Mouse (Mus musculus) myocyte (in vitro differentiated cells): ENCODE measurements around the gene Copa. TPM values are rescaled to one million over a fixed set of nuclear protein-coding genes. Genes with fewer than 3 reads are reported as not detected.

ENCODE experiments used
- H3K27me3 ChIP-seq: one replicate; pipeline ENCODE4 v1.6.1; 2011; ENCODE audit not compliant: control insufficient read depth, insufficient read depth, insufficient read length
- H3K36me3 ChIP-seq: one replicate; pipeline ENCODE4 v1.6.1; 2011; ENCODE audit not compliant: control insufficient read depth, insufficient read depth
- H3K4me2 ChIP-seq: one replicate; pipeline ENCODE4 v1.6.1; 2011; ENCODE audit warnings: low read depth, control low read depth
- H3K4me3 ChIP-seq: one replicate; pipeline ENCODE4 v1.5.1; 2011; ENCODE audit warnings: mild to moderate bottlenecking, control low read depth, moderate library complexity
- H3K79me2 ChIP-seq: one replicate; pipeline ENCODE4 v1.6.1; 2011; ENCODE audit not compliant: control insufficient read depth, insufficient read depth
- H3ac ChIP-seq: one replicate; pipeline ENCODE4 v1.6.1; 2011; ENCODE audit not compliant: control insufficient read depth, insufficient read length
- CEBPB ChIP-seq: IDR thresholded peaks from 2 replicates; pipeline ENCODE4 v1.6.1; 2011; ENCODE audit warnings: mild to moderate bottlenecking, moderate library complexity; ENCODE audit not compliant: poor library complexity, insufficient read depth, severe bottlenecking
- E2F4 ChIP-seq: IDR thresholded peaks from one replicate; pipeline ENCODE4 v1.6.1; 2011; ENCODE audit warnings: mild to moderate bottlenecking, control low read depth, moderate library complexity; ENCODE audit not compliant: insufficient read depth
- MAX ChIP-seq: IDR thresholded peaks from one replicate; pipeline ENCODE4 v1.6.1; 2011; ENCODE audit warnings: low read depth, mild to moderate bottlenecking, control low read depth
- MYOD1 ChIP-seq, 3 experiments: IDR thresholded peaks; one replicate each; pipeline ENCODE4 v1.6.1; 2011; ENCODE audit warnings: control low read depth in 2 of 3, low read depth in 2 of 3, mild to moderate bottlenecking in 2 of 3, moderate library complexity in 1 of 3; ENCODE audit not compliant: insufficient read length in 2 of 3, control insufficient read depth in 1 of 3
- MYOG ChIP-seq, 3 experiments: IDR thresholded peaks; one replicate each; pipeline ENCODE4 v1.6.1; 2011; ENCODE audit warnings: control low read depth in 2 of 3, low read depth in 2 of 3, mild to moderate bottlenecking in 2 of 3; ENCODE audit not compliant: insufficient read length in 2 of 3, control insufficient read depth in 1 of 3, insufficient read depth in 1 of 3
- POLR2A ChIP-seq: IDR thresholded peaks from one replicate; pipeline ENCODE4 v1.6.1; 2011; ENCODE audit warnings: low read depth, mild to moderate bottlenecking, control low read depth, moderate library complexity; ENCODE audit not compliant: insufficient read length
- POLR2AphosphoS2 ChIP-seq: IDR thresholded peaks from one replicate; pipeline ENCODE4 v1.6.1; 2011; ENCODE audit warnings: low read depth, control low read depth; ENCODE audit not compliant: insufficient read length
- REST ChIP-seq: IDR thresholded peaks from one replicate; pipeline ENCODE4 v1.6.1; 2011; ENCODE audit warnings: mild to moderate bottlenecking, control low read depth, moderate library complexity; ENCODE audit not compliant: insufficient read depth, insufficient read length
- SRF ChIP-seq: IDR thresholded peaks from one replicate; pipeline ENCODE4 v1.6.1; 2011; ENCODE audit warnings: low read depth; ENCODE audit not compliant: control insufficient read depth, insufficient read length
- TCF12 ChIP-seq: IDR thresholded peaks from one replicate; pipeline ENCODE4 v1.6.1; 2011; ENCODE audit warnings: mild to moderate bottlenecking, control low read depth; ENCODE audit not compliant: poor library complexity, insufficient read depth, severe bottlenecking
- TCF3 ChIP-seq: IDR thresholded peaks from one replicate; pipeline ENCODE4 v1.6.1; 2011; ENCODE audit warnings: low read depth, control low read depth; ENCODE audit not compliant: insufficient read length
- USF1 ChIP-seq: IDR thresholded peaks from one replicate; pipeline ENCODE4 v1.6.1; 2011; ENCODE audit warnings: low read depth, mild to moderate bottlenecking, control low read depth, moderate library complexity
- polyA plus RNA-seq: library from polyadenylated mRNA; unstranded; fragments of >200 nt; fragmentation: generic; extraction: Trizol; gene quantifications from one replicate; pipeline ENCODE4 v1.2.1, GENCODE M21; 2012; ENCODE audit warnings: missing spikeins

Gene Copa
- polyA plus RNA-seq, 1 experiment, result 144 TPM

DNA sequence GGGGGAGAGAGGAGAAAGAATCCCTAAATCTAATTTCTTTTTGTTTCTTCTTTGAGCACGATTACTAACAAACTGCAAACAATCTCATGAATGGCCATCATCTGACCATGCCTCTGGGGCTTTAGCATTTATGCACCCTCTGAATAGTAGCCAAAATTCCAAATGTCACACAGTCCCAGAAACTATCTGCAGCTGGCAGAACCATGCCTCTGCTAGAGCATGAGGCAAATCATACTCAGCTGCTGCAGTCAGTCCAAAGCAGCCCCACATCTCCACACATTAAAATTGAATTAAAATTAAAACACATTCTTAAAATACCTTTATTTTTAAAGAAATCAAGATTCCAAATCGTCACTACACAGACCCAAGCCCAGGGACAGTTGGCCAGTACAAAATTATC, 57.8 kb downstream of the Copa start:
- Histone ChIP-seq H3K79me2 (no peaks in the 10 kb centered on the region), H3K4me2 (peak overlapping the region; percentile 15)

DNA sequence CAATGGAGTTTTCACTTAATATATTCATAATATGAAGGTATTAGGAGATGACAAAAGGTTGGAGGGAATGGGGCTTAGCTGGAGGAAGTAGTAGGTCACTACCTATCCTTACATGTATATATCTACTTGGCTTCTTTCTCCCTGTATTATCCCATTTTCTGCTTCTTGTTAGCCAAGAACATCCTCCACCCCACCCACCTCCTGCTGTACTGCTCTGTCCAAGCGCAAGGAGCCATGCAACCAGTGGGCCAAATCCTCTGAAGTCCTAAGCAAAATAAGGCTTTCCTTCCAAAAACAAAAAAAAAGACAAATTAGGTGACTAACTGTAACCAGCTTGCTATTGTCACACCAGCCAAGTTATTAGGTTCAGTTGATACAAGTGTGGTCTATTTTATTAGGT, 58.5 kb downstream of the Copa start:
- no peaks in the 10 kb centered on the region for H3K79me2 ChIP-seq
- no peak overlapping the region for H3K4me3 ChIP-seq
- no peak for TF ChIP-seq REST
- TF ChIP-seq TCF12, result no peak
- no peak for TF ChIP-seq E2F4
- no peak for TF ChIP-seq POLR2AphosphoS2
- no peak for TF ChIP-seq MYOG (IDR thresholded peaks at IDR 0.05; ENCODE audit: control insufficient read depth in 1 of 3, insufficient read depth in 1 of 3, insufficient read length in 2 of 3, low read depth in 2 of 3)
- no peak for TF ChIP-seq TCF3
- TF ChIP-seq MAX, result no peak
- no peak for TF ChIP-seq CEBPB
- no peak for TF ChIP-seq SRF
- TF ChIP-seq USF1, result no peak
- no peak for TF ChIP-seq POLR2A
- no peak for TF ChIP-seq MYOD1 (IDR thresholded peaks at IDR 0.05; ENCODE audit: control insufficient read depth in 1 of 3, insufficient read length in 2 of 3, low read depth in 2 of 3)
- H3K4me2 ChIP-seq, result no peak overlapping the region
- H3ac ChIP-seq, result no peak overlapping the region
- peaks cover 5% of the 10 kb centered on the region for H3K36me3 ChIP-seq
- H3K27me3 ChIP-seq, result no peaks in the 10 kb centered on the region

More for the DNA sequence above, 57.8 kb downstream of the Copa start:
- Histone ChIP-seq H3K36me3 (peaks cover 12% of the 10 kb centered on the region), H3K27me3 (no peaks in the 10 kb centered on the region), H3ac (no peak overlapping the region), H3K4me3 (no peak overlapping the region)
- TF ChIP-seq TCF12 (peak; percentile 87), USF1 (peak; percentile 22), SRF (no peak), CEBPB (no peak), MAX (no peak), POLR2AphosphoS2 (no peak), E2F4 (no peak), MYOD1 (IDR thresholded peaks at IDR 0.05; ENCODE audit: control insufficient read depth in 1 of 3, insufficient read length in 2 of 3, low read depth in 2 of 3) (peak; percentile 91 to 96 (median 93)), MYOG (IDR thresholded peaks at IDR 0.05; ENCODE audit: control insufficient read depth in 1 of 3, insufficient read depth in 1 of 3, insufficient read length in 2 of 3, low read depth in 2 of 3) (peak in 2 of 3 experiments; percentile 51 to 52), POLR2A (no peak), REST (no peak), TCF3 (peak; percentile 71)

GRCm38 (mm10) chr1:172141529-172141928, 59.2 kb downstream of the Copa start:
- Histone ChIP-seq H3K27me3 (no peaks in the 10 kb centered on the region), H3K79me2 (no peaks in the 10 kb centered on the region), H3K4me2 (no peak overlapping the region), H3ac (no peak overlapping the region), H3K4me3 (no peak overlapping the region), H3K36me3 (no peaks in the 10 kb centered on the region)
- TF ChIP-seq POLR2A, result no peak
- no peak for TF ChIP-seq CEBPB
- no peak for TF ChIP-seq TCF12
- no peak for TF ChIP-seq MYOD1 (IDR thresholded peaks at IDR 0.05; ENCODE audit: control insufficient read depth in 1 of 3, insufficient read length in 2 of 3, low read depth in 2 of 3)
- no peak for TF ChIP-seq USF1
- TF ChIP-seq MAX, result no peak
- no peak for TF ChIP-seq REST
- TF ChIP-seq E2F4, result no peak
- TF ChIP-seq POLR2AphosphoS2, result no peak
- TF ChIP-seq TCF3, result no peak
- no peak for TF ChIP-seq MYOG (IDR thresholded peaks at IDR 0.05; ENCODE audit: control insufficient read depth in 1 of 3, insufficient read depth in 1 of 3, insufficient read length in 2 of 3, low read depth in 2 of 3)
- no peak for TF ChIP-seq SRF

GRCm38 (mm10) chr1:172143570-172143969, 61.2 kb downstream of the Copa start:
- Histone ChIP-seq H3K4me2 (no peak overlapping the region), H3K79me2 (peaks cover 4% of the 10 kb centered on the region), H3K27me3 (no peaks in the 10 kb centered on the region), H3K36me3 (no peaks in the 10 kb centered on the region), H3K4me3 (no peak overlapping the region), H3ac (no peak overlapping the region)
- no peak for TF ChIP-seq MAX

- H3K36me3 ChIP-seq, result peaks cover 16% of the 10 kb centered on the region
- no peaks in the 10 kb centered on the region for H3K27me3 ChIP-seq
- peak within 1 kb of the TSS; percentile 98 for H3K4me2 ChIP-seq
- H3K79me2 ChIP-seq, result peaks cover 42% of the 10 kb centered on the region
- TF ChIP-seq MAX, result no peak
- TF ChIP-seq POLR2A, result peak; percentile 97
- no peak for TF ChIP-seq TCF12
- no peak for TF ChIP-seq E2F4
- peak; percentile 95 for TF ChIP-seq POLR2AphosphoS2
- TF ChIP-seq CEBPB, result no peak
- TF ChIP-seq TCF3, result no peak
- TF ChIP-seq REST, result peak; percentile 51
- TF ChIP-seq SRF, result no peak
- TF ChIP-seq USF1, result no peak
- TF ChIP-seq MYOG (IDR thresholded peaks at IDR 0.05; ENCODE audit: control insufficient read depth in 1 of 3, insufficient read depth in 1 of 3, insufficient read length in 2 of 3, low read depth in 2 of 3), result peak in 1 of 3 experiments; percentile 27
- TF ChIP-seq MYOD1 (IDR thresholded peaks at IDR 0.05; ENCODE audit: control insufficient read depth in 1 of 3, insufficient read length in 2 of 3, low read depth in 2 of 3), result peak in 1 of 3 experiments; percentile 1
- peak within 1 kb of the TSS; percentile 97 for H3K4me3 ChIP-seq
- peak within 1 kb of the TSS; percentile 29 for H3ac ChIP-seq
These were observed 65.5 kb downstream of the Copa start, which contains the start of gene Dcaf8 for GRCm38 (mm10) chr1:172147835-172148278. TSS of gene Dcaf8 (plus strand) at chr1:172148084.
